Mouse (Mus musculus): ENCODE data around the gene Kcnq1. TPM values are rescaled to one million over a fixed set of nuclear protein-coding genes. Genes with fewer than 3 reads are reported as not detected.

Gene Kcnq1
- polyA plus RNA-seq, 1 experiment: not detected

- no peak overlapping the region for H3K4me3 ChIP-seq (replicated peaks)
- H3K27me3 ChIP-seq (replicated peaks): peaks cover 65% of the 10 kb centered on the region
- no peaks in the 10 kb centered on the region for H3K36me3 ChIP-seq (replicated peaks; ENCODE audit: low read length)
- H3K4me1 ChIP-seq: peaks cover 9% of the 10 kb centered on the region
- peaks cover 7% of the 10 kb centered on the region for H3K9me3 ChIP-seq
- no peak for TF ChIP-seq GATA1 (IDR thresholded peaks at IDR 0.05; ENCODE audit: borderline replicate concordance, low read length)
- no peak for TF ChIP-seq FLI1 (IDR thresholded peaks at IDR 0.05; ENCODE audit: low read length)
These were observed 298.1 kb downstream of the Kcnq1 start for GRCm38 (mm10) chr7:143404296-143404695.

GRCm38 (mm10) chr7:143407931-143408501, 301.9 kb downstream of the Kcnq1 start:
- H3K9me3 ChIP-seq: peaks cover 21% of the 10 kb centered on the region
- H3K27me3 ChIP-seq (replicated peaks): peaks cover 54% of the 10 kb centered on the region
- H3K4me1 ChIP-seq: peaks cover 9% of the 10 kb centered on the region
- TF ChIP-seq FLI1 (IDR thresholded peaks at IDR 0.05; ENCODE audit: low read length): no peak
- TF ChIP-seq GATA1 (IDR thresholded peaks at IDR 0.05; ENCODE audit: borderline replicate concordance, low read length): no peak
- no peak overlapping the region for H3K4me3 ChIP-seq (replicated peaks)
- H3K36me3 ChIP-seq (replicated peaks; ENCODE audit: low read length): no peaks in the 10 kb centered on the region

- H3K4me3 ChIP-seq (replicated peaks): no peak overlapping the region
- TF ChIP-seq GATA1 (IDR thresholded peaks at IDR 0.05; ENCODE audit: borderline replicate concordance, low read length): no peak
- no peak for TF ChIP-seq FLI1 (IDR thresholded peaks at IDR 0.05; ENCODE audit: low read length)
- peaks cover 55% of the 10 kb centered on the region for H3K27me3 ChIP-seq (replicated peaks)
These were observed 302.5 kb downstream of the Kcnq1 start for GRCm38 (mm10) chr7:143408615-143409021.

GRCm38 (mm10) chr7:143412606-143413005, 306.4 kb downstream of the Kcnq1 start:
- Histone ChIP-seq H3K4me1 (peaks cover 8% of the 10 kb centered on the region), H3K36me3 (replicated peaks; ENCODE audit: low read length) (no peaks in the 10 kb centered on the region), H3K4me3 (replicated peaks) (no peak overlapping the region), H3K9me3 (peaks cover 21% of the 10 kb centered on the region), H3K27me3 (replicated peaks) (peaks cover 67% of the 10 kb centered on the region)
- TF ChIP-seq GATA1 (IDR thresholded peaks at IDR 0.05; ENCODE audit: borderline replicate concordance, low read length): no peak
- TF ChIP-seq FLI1 (IDR thresholded peaks at IDR 0.05; ENCODE audit: low read length): no peak

More at GRCm38 (mm10) chr7:143408615-143409021, 302.5 kb downstream of the Kcnq1 start:
- Histone ChIP-seq H3K4me1 (peaks cover 9% of the 10 kb centered on the region), H3K9me3 (peaks cover 21% of the 10 kb centered on the region), H3K36me3 (replicated peaks; ENCODE audit: low read length) (no peaks in the 10 kb centered on the region)

GRCm38 (mm10) chr7:143415070-143415469, 308.9 kb downstream of the Kcnq1 start:
- peaks cover 6% of the 10 kb centered on the region for H3K9me3 ChIP-seq
- peaks cover 8% of the 10 kb centered on the region for H3K4me1 ChIP-seq
- peaks cover 61% of the 10 kb centered on the region for H3K27me3 ChIP-seq (replicated peaks)
- H3K36me3 ChIP-seq (replicated peaks; ENCODE audit: low read length): no peaks in the 10 kb centered on the region
- no peak overlapping the region for H3K4me3 ChIP-seq (replicated peaks)
- TF ChIP-seq GATA1 (IDR thresholded peaks at IDR 0.05; ENCODE audit: borderline replicate concordance, low read length) (no peak), FLI1 (IDR thresholded peaks at IDR 0.05; ENCODE audit: low read length) (no peak)

- peaks cover 8% of the 10 kb centered on the region for H3K4me1 ChIP-seq
- H3K9me3 ChIP-seq: no peaks in the 10 kb centered on the region
- no peak overlapping the region for H3K4me3 ChIP-seq (replicated peaks)
- H3K36me3 ChIP-seq (replicated peaks; ENCODE audit: low read length): no peaks in the 10 kb centered on the region
- TF ChIP-seq GATA1 (IDR thresholded peaks at IDR 0.05; ENCODE audit: borderline replicate concordance, low read length) (no peak), FLI1 (IDR thresholded peaks at IDR 0.05; ENCODE audit: low read length) (no peak)
- H3K27me3 ChIP-seq (replicated peaks): peaks cover 71% of the 10 kb centered on the region
These were observed 310.2 kb downstream of the Kcnq1 start for GRCm38 (mm10) chr7:143416406-143416805.

GRCm38 (mm10) chr7:143417875-143418274, 311.7 kb downstream of the Kcnq1 start:
- no peak for TF ChIP-seq FLI1 (IDR thresholded peaks at IDR 0.05; ENCODE audit: low read length)
- no peak for TF ChIP-seq GATA1 (IDR thresholded peaks at IDR 0.05; ENCODE audit: borderline replicate concordance, low read length)
- Histone ChIP-seq H3K9me3 (no peaks in the 10 kb centered on the region), H3K4me3 (replicated peaks) (no peak overlapping the region), H3K36me3 (replicated peaks; ENCODE audit: low read length) (no peaks in the 10 kb centered on the region), H3K4me1 (peaks cover 8% of the 10 kb centered on the region), H3K27me3 (replicated peaks) (peaks cover 79% of the 10 kb centered on the region)

GRCm38 (mm10) chr7:143419585-143420160, 313.5 kb downstream of the Kcnq1 start:
- Histone ChIP-seq H3K27me3 (replicated peaks) (peaks cover 77% of the 10 kb centered on the region), H3K4me1 (no peaks in the 10 kb centered on the region), H3K9me3 (no peaks in the 10 kb centered on the region), H3K4me3 (replicated peaks) (no peak overlapping the region), H3K36me3 (replicated peaks; ENCODE audit: low read length) (no peaks in the 10 kb centered on the region)
- TF ChIP-seq GATA1 (IDR thresholded peaks at IDR 0.05; ENCODE audit: borderline replicate concordance, low read length) (no peak), FLI1 (IDR thresholded peaks at IDR 0.05; ENCODE audit: low read length) (no peak)

- Histone ChIP-seq H3K9me3 (no peaks in the 10 kb centered on the region), H3K27me3 (replicated peaks) (peaks cover 89% of the 10 kb centered on the region), H3K36me3 (replicated peaks; ENCODE audit: low read length) (no peaks in the 10 kb centered on the region), H3K4me3 (replicated peaks) (no peak overlapping the region), H3K4me1 (no peaks in the 10 kb centered on the region)
- TF ChIP-seq GATA1 (IDR thresholded peaks at IDR 0.05; ENCODE audit: borderline replicate concordance, low read length) (no peak), FLI1 (IDR thresholded peaks at IDR 0.05; ENCODE audit: low read length) (no peak)
These were observed 322.1 kb downstream of the Kcnq1 start for GRCm38 (mm10) chr7:143428142-143428813.
